Mouse (Mus musculus) kidney, postnatal 0 days (tissue): ENCODE data around the gene Xirp1. TPM values are rescaled to one million over a fixed set of nuclear protein-coding genes. Genes with fewer than 3 reads are reported as not detected.
A peak's percentile ranks its signal among the peaks of the same experiment; 100 is the strongest.

Source experiments
- ATAC-seq: fragments of 200-750 bp; cut with Nextera tagmentation; replicated peaks from 2 replicates; pipeline ENCODE4 v1.8.0; 2017; ENCODE audit warnings: low read depth, moderate number of reproducible peaks, moderate TSS enrichment, moderate library complexity; ENCODE audit not compliant: low FRiP score
- DNase-seq: peaks from one replicate; pipeline ENCODE4 v3.0.0-alpha.2; 2016; ENCODE audit warnings: low spot score
- H3K27ac ChIP-seq: fragments of 300-500 bp; sonication (generic); 2 replicates; pipeline ENCODE4 v1.5.1; 2014; ENCODE audit warnings: mild to moderate bottlenecking
- H3K27me3 ChIP-seq: fragments of 300-500 bp; sonication (generic); 2 replicates; pipeline ENCODE4 v1.6.1; 2014; ENCODE audit warnings: low read length, mixed read lengths; ENCODE audit not compliant: insufficient read depth
- H3K36me3 ChIP-seq: fragments of 300-500 bp; sonication (generic); 2 replicates; pipeline ENCODE4 v1.6.1; 2014; ENCODE audit warnings: low read length, mixed read lengths; ENCODE audit not compliant: insufficient read depth
- H3K4me1 ChIP-seq: fragments of 300-500 bp; sonication (generic); replicated peaks from 2 replicates; pipeline ENCODE4 v1.6.1; 2014; ENCODE audit warnings: antibody characterized with exemption, low read length, mixed read lengths; ENCODE audit not compliant: insufficient read depth
- H3K4me2 ChIP-seq: fragments of 300-500 bp; sonication (generic); 2 replicates; pipeline ENCODE4 v1.6.1; 2014; ENCODE audit warnings: mild to moderate bottlenecking, low read length, moderate library complexity, mixed read lengths
- H3K4me3 ChIP-seq: fragments of 300-500 bp; sonication (generic); replicated peaks from 2 replicates; pipeline ENCODE4 v1.5.1; 2014; ENCODE audit warnings: low read depth, low read length
- H3K9ac ChIP-seq: fragments of 300-500 bp; sonication (generic); 2 replicates; pipeline ENCODE4 v1.6.1; 2014; ENCODE audit warnings: low read depth, low read length
- H3K9me3 ChIP-seq: fragments of 300-500 bp; sonication (generic); replicated peaks from 2 replicates; pipeline ENCODE4 v1.6.1; 2016; ENCODE audit warnings: low read length, inconsistent platforms, mixed read lengths
- CTCF ChIP-seq: IDR thresholded peaks from 2 replicates; pipeline ENCODE4 v1.5.1; 2016; ENCODE audit warnings: antibody characterized with exemption, low read depth, mild to moderate bottlenecking, moderate library complexity
- WGBS: fragments of 180-500 bp; shearing (Covaris S2); extraction: QIAGEN DNeasy Blood & Tissue Kit; methylation state at CpG from one replicate; pipeline ENCODE4 v1.1.7; 2014; 5-methylcytosine and 5-hydroxymethylcytosine counted together
- polyA plus RNA-seq: library from polyadenylated mRNA; unstranded; fragments of >200 nt; fragmentation: Nextera tagmentation; extraction: Ambion mirVana; gene quantifications from 2 replicates; pipeline ENCODE4 v1.2.1, GENCODE M21; 2015

The Xirp1 gene
- polyA plus RNA-seq, 1 experiment from 2014 or later = 0.16 TPM

DNA sequence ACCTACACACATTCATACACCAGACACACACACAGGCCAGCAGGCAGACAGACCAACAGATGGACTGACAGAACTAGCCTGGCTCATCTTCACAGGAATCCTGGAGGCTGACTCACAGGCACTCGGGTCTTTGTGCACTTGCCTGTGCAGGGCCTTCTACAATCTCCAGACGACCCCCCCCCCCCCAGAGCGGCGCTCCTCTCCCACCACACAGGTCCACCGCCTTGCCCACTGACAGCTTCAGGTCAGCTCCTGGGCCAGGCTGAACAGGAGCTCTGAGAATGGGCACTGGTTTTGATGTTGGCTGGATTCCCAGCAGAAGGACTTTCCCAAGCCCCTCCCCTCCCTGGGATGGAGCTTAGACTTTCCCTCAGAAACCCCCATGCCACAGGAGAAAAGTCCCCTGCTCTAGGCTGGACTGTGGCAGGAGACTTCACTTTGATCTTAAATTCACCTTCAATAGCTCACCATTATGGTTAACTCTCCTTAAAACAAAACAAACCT lies 45.8 kb downstream of the Xirp1 start:
- TF ChIP-seq CTCF = no peak
- H3K4me2 ChIP-seq = peak overlapping the region; percentile 37
- ATAC-seq (no peak), DNase-seq (no peak)
- H3K27me3 ChIP-seq = no peaks in the 10 kb centered on the region
- H3K27ac ChIP-seq = peak overlapping the region; percentile 66
- no peaks in the 10 kb centered on the region for H3K9me3 ChIP-seq
- H3K4me3 ChIP-seq = no peak overlapping the region
- H3K4me1 ChIP-seq = peaks cover 56% of the 10 kb centered on the region
- H3K9ac ChIP-seq = no peak overlapping the region
- WGBS = 38% methylated on average over 5 of the region's 5 CpGs
- H3K36me3 ChIP-seq = peaks cover 19% of the 10 kb centered on the region

DNA sequence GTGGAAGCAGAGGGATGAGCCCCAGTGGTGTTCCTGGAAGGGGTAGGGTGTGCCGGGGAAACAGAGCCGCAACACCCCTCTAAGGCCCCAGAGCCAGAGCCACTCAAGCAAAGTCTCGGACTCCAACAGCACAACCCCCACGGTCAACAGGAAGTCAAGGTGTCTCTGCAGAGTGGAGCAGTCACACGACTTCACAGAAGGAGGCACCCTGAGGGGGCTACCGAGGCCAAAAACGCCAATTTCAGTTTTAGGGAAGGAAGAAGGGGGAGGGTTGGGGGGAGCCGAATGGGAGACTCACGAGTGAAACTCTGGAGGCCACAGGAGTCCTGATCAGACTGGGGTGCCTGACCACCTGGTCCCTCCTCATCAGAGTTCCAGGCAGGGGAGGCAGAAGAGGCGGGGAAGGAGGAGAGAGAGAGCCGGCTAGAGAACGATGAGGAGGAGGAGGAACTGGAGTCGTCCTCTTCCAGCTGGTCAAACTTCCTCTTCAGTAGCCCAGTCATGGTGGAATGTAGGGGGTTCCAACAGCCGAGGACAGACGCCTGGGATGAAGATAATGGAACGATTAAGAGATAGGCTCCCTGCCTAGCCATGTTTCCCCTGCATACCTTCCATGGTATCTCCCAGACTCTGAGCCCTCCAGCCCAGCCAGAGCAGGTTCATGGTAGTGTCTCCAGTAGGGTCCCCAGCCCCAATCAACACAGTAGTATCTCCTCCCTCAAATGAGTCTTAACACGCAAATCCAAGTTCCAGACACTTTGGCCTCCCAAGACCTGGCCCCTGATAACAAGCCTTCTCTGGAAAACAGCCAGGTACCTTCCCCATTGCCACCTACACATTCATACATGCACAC lies 46.5 kb downstream of the Xirp1 start:
- H3K4me2 ChIP-seq = peak overlapping the region; percentile 37; the same call in 1 of the 2 replicates
- H3K9ac ChIP-seq = no peak overlapping the region; the same call in 1 of the 2 replicates
- WGBS = 25% methylated on average over 17 of the region's 17 CpGs
- no peak for ATAC-seq
- no peak for DNase-seq
- H3K4me1 ChIP-seq = peaks cover 49% of the 10 kb centered on the region
- H3K9me3 ChIP-seq = no peaks in the 10 kb centered on the region
- no peak for TF ChIP-seq CTCF
- H3K4me3 ChIP-seq = no peak overlapping the region
- H3K27me3 ChIP-seq = no peaks in the 10 kb centered on the region
- H3K27ac ChIP-seq = peak overlapping the region; percentile 66; the same call in 1 of the 2 replicates
- H3K36me3 ChIP-seq = peaks cover 26% of the 10 kb centered on the region

- no peak for TF ChIP-seq CTCF
These were observed 48.1 kb downstream of the Xirp1 start for GRCm38 (mm10) chr9:119975286-119975685.

GRCm38 (mm10) chr9:119974609-119975008 lies 48.8 kb downstream of the Xirp1 start:
- TF ChIP-seq CTCF = peak; percentile 26; the same call in 1 of the 2 replicates
- Histone ChIP-seq H3K4me3 (no peak overlapping the region), H3K9ac (no peak overlapping the region), H3K4me1 (peaks cover 38% of the 10 kb centered on the region), H3K4me2 (no peak overlapping the region), H3K36me3 (peaks cover 34% of the 10 kb centered on the region), H3K9me3 (no peaks in the 10 kb centered on the region), H3K27ac (no peak overlapping the region), H3K27me3 (no peaks in the 10 kb centered on the region)
- DNase-seq (no peak), ATAC-seq (no peak)
- WGBS = 85% methylated on average over 5 of the region's 5 CpGs

More at GRCm38 (mm10) chr9:119975286-119975685, 48.1 kb downstream of the Xirp1 start:
- Histone ChIP-seq H3K9ac (no peak overlapping the region), H3K27ac (no peak overlapping the region), H3K36me3 (peaks cover 34% of the 10 kb centered on the region), H3K4me2 (no peak overlapping the region), H3K27me3 (no peaks in the 10 kb centered on the region), H3K4me1 (peaks cover 38% of the 10 kb centered on the region), H3K9me3 (no peaks in the 10 kb centered on the region), H3K4me3 (no peak overlapping the region)
- 79% methylated on average over 4 of the region's 4 CpGs for WGBS
- no peak for ATAC-seq
- DNase-seq = no peak

GRCm38 (mm10) chr9:119973869-119974520 lies 49.4 kb downstream of the Xirp1 start:
- DNase-seq (no peak), ATAC-seq (no peak)
- no peak overlapping the region for H3K9ac ChIP-seq
- TF ChIP-seq CTCF = peak; percentile 52
- peaks cover 31% of the 10 kb centered on the region for H3K4me1 ChIP-seq
- no peak overlapping the region for H3K4me2 ChIP-seq
- WGBS = 94% methylated on average over 27 of the region's 27 CpGs
- H3K27ac ChIP-seq = no peak overlapping the region
- peaks cover 34% of the 10 kb centered on the region for H3K36me3 ChIP-seq
- no peak overlapping the region for H3K4me3 ChIP-seq
- H3K9me3 ChIP-seq = no peaks in the 10 kb centered on the region
- no peaks in the 10 kb centered on the region for H3K27me3 ChIP-seq

DNA sequence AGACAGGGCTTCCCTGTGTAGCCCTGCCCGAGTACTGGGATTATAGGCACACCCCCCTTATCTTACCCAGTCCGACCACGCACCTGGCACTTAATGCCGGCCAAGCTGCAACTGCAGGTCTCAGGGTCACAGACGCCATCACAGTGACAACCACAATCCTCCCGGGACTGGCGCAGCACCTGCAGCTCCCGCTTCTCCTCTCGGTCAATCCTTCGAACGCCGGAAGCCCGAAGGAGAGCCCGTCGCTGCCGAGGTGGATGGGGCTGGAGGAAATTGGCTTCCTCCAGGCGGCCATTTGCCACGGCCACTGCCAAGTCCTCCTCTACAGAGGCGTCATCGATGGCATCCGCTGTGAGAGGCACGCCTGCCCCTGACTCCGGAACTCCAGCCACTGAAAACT lies 50.1 kb downstream of the Xirp1 start:
- ATAC-seq (no peak), DNase-seq (no peak)
- WGBS = 92% methylated on average over 23 of the region's 23 CpGs
- Histone ChIP-seq H3K27me3 (no peaks in the 10 kb centered on the region), H3K9ac (no peak overlapping the region), H3K4me3 (no peak overlapping the region), H3K27ac (no peak overlapping the region), H3K9me3 (no peaks in the 10 kb centered on the region), H3K4me1 (peaks cover 24% of the 10 kb centered on the region), H3K36me3 (peaks cover 34% of the 10 kb centered on the region), H3K4me2 (no peak overlapping the region)
- no peak for TF ChIP-seq CTCF
